Mouse (Mus musculus): ENCODE data around the gene Ugt2b34.
"Not testable (repeated sequence)": the region's sequence is repeated elsewhere in the genome, so short reads cannot be mapped to it uniquely, and the experiment has no call there.

Gene Ugt2b34

GRCm38 (mm10) chr5:86906758-86907157 is at the start of gene Ugt2b34:
Gene Ugt2b34, minus strand, starts transcription at chr5:86906937.
- ATAC-seq (ENCODE audit: insufficient number of reproducible peaks, low FRiP score, low TSS enrichment): no peak

- ATAC-seq (ENCODE audit: insufficient number of reproducible peaks, low FRiP score, low TSS enrichment): no peak
Observed at GRCm38 (mm10) chr5:86942111-86942510, 35.4 kb upstream of the Ugt2b34 start.

DNA sequence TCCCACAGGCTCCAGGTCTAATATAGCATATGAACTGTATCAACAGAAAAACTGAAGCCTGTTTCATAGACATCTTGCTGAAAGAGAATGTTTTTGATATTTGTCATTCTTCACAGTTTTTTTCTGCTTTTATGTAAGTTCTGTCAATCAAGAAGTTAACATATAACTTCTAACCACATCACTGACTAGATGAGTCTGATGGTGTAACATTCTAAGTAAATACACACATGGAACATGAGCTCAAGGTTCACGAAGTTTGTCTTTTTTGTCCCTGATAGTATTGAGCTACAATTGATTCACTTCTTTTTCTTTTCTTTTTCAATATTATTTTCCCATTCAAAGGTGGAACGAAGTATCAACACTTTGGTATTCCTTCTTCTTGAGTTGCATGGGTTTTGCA is 19.7 kb upstream of the Ugt2b34 start, which contains the start of gene Ugt2b1:
Gene Ugt2b1 (minus strand): TSS at position 105 of the 400 bp plus-strand sequence.
- ATAC-seq (ENCODE audit: insufficient number of reproducible peaks, low FRiP score, low TSS enrichment): no peak

DNA sequence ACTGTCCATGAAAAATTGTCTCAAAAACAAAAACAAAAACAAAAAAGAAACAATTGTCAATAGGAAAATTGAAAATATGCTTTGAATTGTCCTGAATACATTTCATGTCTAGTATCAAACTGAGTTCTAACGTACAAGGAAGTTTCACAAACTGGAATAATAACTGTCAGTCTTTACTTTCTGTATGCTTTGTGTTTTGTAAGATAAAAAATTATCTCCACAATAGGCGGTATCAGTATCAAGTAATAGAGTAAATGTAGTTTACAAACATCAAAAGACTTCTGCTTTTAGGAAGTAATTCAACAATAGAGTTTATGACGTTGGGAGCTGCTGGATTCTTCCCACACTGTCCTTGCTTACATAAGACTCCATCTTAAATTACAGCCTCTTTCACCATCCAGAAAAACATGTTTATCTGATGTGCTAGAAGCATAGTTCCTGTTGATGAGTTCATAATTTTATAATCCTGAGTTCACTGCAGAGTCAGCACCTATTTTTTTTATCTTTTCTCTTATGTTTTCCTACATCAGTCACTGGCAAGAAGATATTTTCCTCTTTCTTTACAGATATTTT is 14.0 kb upstream of the Ugt2b34 start:
- ATAC-seq (ENCODE audit: insufficient number of reproducible peaks, low FRiP score, low TSS enrichment): no peak

GRCm38 (mm10) chr5:86911357-86912099 is 4.8 kb upstream of the Ugt2b34 start:
- ATAC-seq (ENCODE audit: insufficient number of reproducible peaks, low FRiP score, low TSS enrichment): no peak

DNA sequence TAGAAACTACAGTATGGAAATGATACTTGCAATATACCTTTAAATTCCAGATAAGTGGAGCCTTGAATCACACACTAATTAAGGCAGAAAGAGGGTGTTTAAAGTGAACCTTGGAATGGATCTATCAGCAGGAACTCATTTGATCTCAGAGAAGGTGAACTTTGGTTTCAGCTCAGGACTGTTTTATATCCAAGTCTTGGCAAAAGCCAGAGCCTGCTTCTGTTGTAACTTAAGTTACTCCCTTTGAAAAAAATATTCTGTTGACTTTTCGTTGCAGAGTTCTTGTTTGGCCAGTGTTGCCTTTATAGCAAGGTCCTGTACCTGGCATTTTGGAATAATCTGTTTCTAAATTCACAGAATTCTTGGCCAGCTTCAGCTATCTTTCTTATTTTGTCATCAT is 4.0 kb upstream of the Ugt2b34 start:
- ATAC-seq (ENCODE audit: insufficient number of reproducible peaks, low FRiP score, low TSS enrichment): no peak

DNA sequence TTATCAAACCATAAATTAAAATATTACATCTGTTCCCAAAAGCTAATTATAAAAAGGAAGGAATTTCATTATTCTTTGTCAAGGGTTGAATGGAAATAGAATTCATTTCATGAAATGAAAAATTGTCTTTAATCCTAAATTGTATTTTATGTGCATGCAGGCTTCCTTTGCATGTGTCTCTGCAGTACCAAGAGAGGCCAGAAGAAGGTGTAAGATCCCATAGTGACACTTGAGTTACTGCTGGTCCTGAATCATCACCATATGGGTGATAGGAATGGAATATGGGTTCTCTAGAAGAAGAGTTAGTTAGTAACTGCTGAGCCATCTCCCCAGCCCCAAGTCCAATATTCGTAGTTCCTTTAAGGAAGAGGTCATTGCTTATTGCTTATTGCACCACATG is 16.8 kb downstream of the Ugt2b34 start:
- ATAC-seq (ENCODE audit: insufficient number of reproducible peaks, low FRiP score, low TSS enrichment): no peak

- ATAC-seq (ENCODE audit: insufficient number of reproducible peaks, low FRiP score, low TSS enrichment): no peak
Observed at GRCm38 (mm10) chr5:86888420-86888819, 18.3 kb downstream of the Ugt2b34 start.

DNA sequence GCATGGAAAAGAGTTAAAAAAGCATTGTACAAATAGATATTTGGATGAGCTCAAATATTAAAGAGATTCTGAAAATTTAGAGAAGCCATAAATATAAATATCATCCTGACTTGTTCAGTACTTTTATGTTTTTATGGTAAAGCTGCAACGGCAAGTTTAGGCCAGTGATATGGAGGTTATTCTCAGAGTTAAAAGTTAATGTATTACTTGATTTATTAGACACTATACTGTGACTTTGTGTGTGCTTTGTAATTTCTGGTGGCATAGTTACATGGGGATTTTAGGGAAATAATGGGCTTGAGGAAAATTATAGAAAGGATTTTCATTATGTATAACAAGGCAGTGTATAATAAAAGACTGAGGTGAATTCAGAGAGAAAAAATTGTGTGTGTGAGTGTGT is 19.7 kb downstream of the Ugt2b34 start:
- no peak for ATAC-seq (ENCODE audit: insufficient number of reproducible peaks, low FRiP score, low TSS enrichment)

GRCm38 (mm10) chr5:86886620-86887019 is 20.1 kb downstream of the Ugt2b34 start:
- ATAC-seq (ENCODE audit: insufficient number of reproducible peaks, low FRiP score, low TSS enrichment): no peak

DNA sequence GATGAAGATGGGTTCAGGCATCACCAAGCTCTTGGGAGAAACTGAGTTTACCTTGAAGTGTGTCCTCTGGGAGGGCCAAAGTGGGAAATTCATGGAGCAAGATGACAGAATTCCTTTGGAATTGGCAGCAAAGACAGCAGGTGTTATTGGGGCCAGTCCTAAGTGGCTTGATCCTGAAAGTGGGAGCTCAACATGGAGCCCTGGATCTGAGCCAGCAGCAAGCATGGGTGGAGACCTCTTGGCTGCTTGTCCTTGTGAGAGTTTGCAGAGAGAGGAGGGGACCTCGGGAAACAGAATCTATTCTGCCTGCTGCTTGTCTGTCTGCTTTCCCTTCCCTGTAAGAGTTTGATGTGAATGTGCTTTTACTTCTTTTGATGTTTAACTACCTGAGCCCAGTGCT is 34.9 kb downstream of the Ugt2b34 start:
- ATAC-seq (ENCODE audit: insufficient number of reproducible peaks, low FRiP score, low TSS enrichment): no peak

DNA sequence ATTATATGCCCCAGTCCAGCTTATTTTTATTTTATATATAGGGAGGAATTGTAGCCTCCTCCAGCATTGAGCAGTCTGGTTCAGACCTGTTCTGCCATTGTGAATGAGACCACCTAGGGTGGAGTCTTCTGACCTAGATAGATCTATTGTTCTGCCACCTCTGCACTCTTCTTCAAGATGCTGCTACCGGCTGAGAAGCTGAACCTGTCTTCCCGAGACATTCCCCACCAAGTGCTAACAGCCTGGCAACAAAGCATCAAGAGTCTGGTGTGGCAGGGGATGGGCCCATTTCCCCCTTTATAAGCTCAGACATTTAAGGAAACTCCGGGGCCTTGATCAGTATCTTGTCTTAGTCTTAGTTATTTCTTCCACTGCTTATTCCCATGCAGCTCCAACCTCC is 48.4 kb downstream of the Ugt2b34 start:
- ATAC-seq (ENCODE audit: insufficient number of reproducible peaks, low FRiP score, low TSS enrichment): no peak

GRCm38 (mm10) chr5:86857682-86858081 is 49.1 kb downstream of the Ugt2b34 start:
- ATAC-seq (ENCODE audit: insufficient number of reproducible peaks, low FRiP score, low TSS enrichment): no peak

GRCm38 (mm10) chr5:86856505-86856904 is 50.2 kb downstream of the Ugt2b34 start:
- not testable (repeated sequence) for ATAC-seq (ENCODE audit: insufficient number of reproducible peaks, low FRiP score, low TSS enrichment)

DNA sequence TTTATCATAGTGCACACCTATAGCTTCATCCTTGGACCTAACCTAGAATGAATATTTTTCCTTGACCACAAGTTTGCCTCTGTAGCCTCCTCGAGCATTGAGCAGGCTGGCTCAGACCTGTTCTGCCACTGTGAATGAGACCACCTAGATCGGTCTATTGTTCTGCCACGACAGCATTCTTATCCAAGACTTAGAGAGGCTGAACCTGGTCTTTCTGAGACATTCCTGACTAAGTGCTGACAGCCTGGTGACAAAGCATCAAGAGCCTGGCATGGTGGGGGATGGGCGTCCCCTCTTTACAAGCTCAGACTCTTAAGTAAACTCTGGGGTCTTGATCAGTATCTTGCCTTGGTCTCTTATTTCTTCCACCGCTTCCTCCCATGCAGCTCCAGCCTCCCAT is 55.1 kb downstream of the Ugt2b34 start:
- ATAC-seq (ENCODE audit: insufficient number of reproducible peaks, low FRiP score, low TSS enrichment): no peak

DNA sequence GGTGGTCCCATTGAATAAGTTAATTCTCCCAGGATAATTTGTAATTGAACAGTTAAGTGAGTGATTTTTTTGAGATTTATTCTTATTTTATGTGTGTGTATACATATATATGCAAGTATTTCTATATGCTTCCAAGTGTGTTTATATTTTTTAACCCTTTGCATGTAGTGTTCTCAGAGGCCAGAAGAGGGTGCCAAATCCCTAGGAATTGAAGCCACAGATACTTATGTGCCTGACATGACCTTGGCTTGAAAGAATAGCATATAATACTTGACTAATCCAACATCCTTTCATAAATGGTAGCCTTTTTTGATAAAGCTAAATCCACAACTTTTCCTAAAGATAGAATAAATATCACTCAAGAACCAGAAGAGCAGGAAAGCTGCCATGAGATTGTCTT is 56.6 kb downstream of the Ugt2b34 start:
- no peak for ATAC-seq (ENCODE audit: insufficient number of reproducible peaks, low FRiP score, low TSS enrichment)

DNA sequence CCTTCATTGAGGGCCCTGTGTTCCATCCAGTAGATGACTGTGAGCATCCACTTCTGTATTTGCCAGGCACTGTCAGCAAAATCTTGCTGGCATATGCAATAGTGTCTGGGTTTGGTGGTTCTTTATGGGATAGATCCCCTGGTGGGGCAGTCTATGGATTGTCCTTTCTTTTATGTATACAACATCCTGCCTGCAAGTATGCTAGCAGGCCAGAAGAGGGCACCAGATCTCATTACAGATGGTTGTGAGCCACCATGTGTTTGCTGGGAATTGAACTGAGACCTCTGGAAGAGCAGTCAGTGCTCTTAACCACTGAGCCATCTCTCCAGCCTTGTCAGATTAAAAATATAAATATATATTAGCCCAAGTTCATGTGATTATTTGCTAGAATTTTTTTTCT is 65.5 kb downstream of the Ugt2b34 start:
- not testable (repeated sequence) for ATAC-seq (ENCODE audit: insufficient number of reproducible peaks, low FRiP score, low TSS enrichment)

- ATAC-seq (ENCODE audit: insufficient number of reproducible peaks, low FRiP score, low TSS enrichment): no peak
Observed at GRCm38 (mm10) chr5:86840207-86840606, 66.5 kb downstream of the Ugt2b34 start.

Data from cerebellum, adult (tissue).